Mouse (Mus musculus) forebrain, embryonic 16.5 days (tissue): ENCODE data around the gene Med29. TPM values are rescaled to one million over a fixed set of nuclear protein-coding genes. Genes with fewer than 3 reads are reported as not detected.

Experiments used
- ATAC-seq: fragments of 200-750 bp; cut with Nextera tagmentation; 2 replicates; pipeline ENCODE4 v1.8.0; 2017; ENCODE audit warnings: mild to moderate bottlenecking, moderate library complexity
- H3K27ac ChIP-seq: fragments of 300-500 bp; sonication (generic); 2 replicates; pipeline ENCODE4 v1.5.1; 2014; ENCODE audit warnings: low read length, control low read depth
- H3K27me3 ChIP-seq: fragments of 300-500 bp; sonication (generic); replicated peaks from 2 replicates; pipeline ENCODE4 v1.6.1; 2014; ENCODE audit warnings: low read length; ENCODE audit not compliant: control insufficient read depth, insufficient read depth
- H3K36me3 ChIP-seq: fragments of 300-500 bp; sonication (generic); 2 replicates; pipeline ENCODE4 v1.6.1; 2014; ENCODE audit not compliant: control insufficient read depth, insufficient read depth
- H3K4me1 ChIP-seq: fragments of 300-500 bp; sonication (generic); replicated peaks from 2 replicates; pipeline ENCODE4 v1.6.1; 2014; ENCODE audit warnings: low read length; ENCODE audit not compliant: control insufficient read depth, insufficient read depth
- H3K4me2 ChIP-seq: fragments of 300-500 bp; sonication (generic); 2 replicates; pipeline ENCODE4 v1.6.1; 2014; ENCODE audit warnings: mild to moderate bottlenecking, low read length, control low read depth
- H3K4me3 ChIP-seq: fragments of 300-500 bp; sonication (generic); replicated peaks from 2 replicates; pipeline ENCODE4 v1.5.1; 2014; ENCODE audit warnings: mild to moderate bottlenecking, low read length, control low read depth
- H3K9ac ChIP-seq: fragments of 300-500 bp; sonication (generic); replicated peaks from 2 replicates; pipeline ENCODE4 v1.6.1; 2014; ENCODE audit warnings: low read depth, low read length, control low read depth
- H3K9me3 ChIP-seq: fragments of 300-500 bp; sonication (generic); 2 replicates; pipeline ENCODE4 v1.6.1; 2016; ENCODE audit warnings: low read length; ENCODE audit not compliant: control insufficient read depth
- WGBS: fragments of 180-500 bp; shearing (Covaris S2); extraction: QIAGEN DNeasy Blood & Tissue Kit; methylation state at CpG from one replicate; pipeline ENCODE4 v1.1.7; 2014; 5-methylcytosine and 5-hydroxymethylcytosine counted together
- polyA plus RNA-seq: library from polyadenylated mRNA; unstranded; fragments of >200 nt; fragmentation: Nextera tagmentation; extraction: Ambion mirVana; gene quantifications from 2 replicates; pipeline ENCODE4 v1.2.1, GENCODE M21; 2015

Gene Med29
- polyA plus RNA-seq, 1 experiment from 2014 or later: 39.9 TPM

DNA sequence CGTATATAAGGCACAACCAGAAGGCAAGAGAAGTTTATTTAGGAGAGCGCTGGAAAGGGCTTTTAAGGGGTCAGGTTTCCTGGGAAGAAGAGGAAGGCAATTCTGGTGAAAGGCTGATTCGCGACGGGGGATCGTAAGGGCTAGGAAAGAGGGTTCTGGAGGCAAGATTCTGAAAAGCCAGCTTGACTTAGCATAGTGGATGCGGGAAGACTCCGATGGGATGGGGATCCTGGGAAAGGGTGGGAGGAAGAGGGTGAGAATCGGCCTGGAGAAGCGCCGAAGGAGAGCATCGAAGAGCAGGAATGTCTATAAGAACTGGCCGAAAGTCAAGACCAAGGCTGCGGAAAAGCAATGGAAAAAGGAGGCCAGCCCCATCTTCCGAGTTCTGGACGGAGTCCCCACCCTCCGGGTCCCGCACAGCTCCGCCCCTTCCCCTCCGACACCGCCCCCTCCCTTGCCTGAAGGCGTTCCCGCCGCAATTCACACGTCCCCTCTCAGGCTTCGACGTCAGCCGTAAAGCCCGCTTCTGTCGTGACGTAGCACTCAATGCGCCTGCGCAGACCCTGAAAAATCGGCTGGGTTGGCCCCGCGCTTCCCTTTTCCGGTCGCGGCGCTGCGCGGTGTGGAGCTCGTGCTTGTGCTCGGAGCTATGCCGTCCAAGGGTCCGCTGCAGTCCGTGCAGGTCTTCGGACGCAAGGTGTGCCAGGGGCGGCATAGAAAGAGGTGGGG, 42.2 kb downstream of the Med29 start, which contains the start of gene Rps16:
Rps16 (plus strand) TSS at position 498 of the 729 bp plus-strand sequence.
- Histone ChIP-seq H3K9ac (peak within 1 kb of the TSS; percentile 94), H3K4me3 (peak within 1 kb of the TSS; percentile 86), H3K4me1 (peaks cover 15% of the 10 kb centered on the region), H3K9me3 (no peaks in the 10 kb centered on the region), H3K27me3 (no peaks in the 10 kb centered on the region), H3K36me3 (peaks cover 11% of the 10 kb centered on the region), H3K4me2 (peak within 1 kb of the TSS; percentile 86), H3K27ac (peak within 1 kb of the TSS; percentile 91)
- WGBS: under 1% methylated on average over 50 of the region's 50 CpGs
- peak; percentile 95 for ATAC-seq

- no peak overlapping the region for H3K9ac ChIP-seq
- H3K36me3 ChIP-seq: peaks cover 7% of the 10 kb centered on the region; the same call in 1 of the 2 replicates
- no peak overlapping the region for H3K4me3 ChIP-seq
- H3K27ac ChIP-seq: no peak overlapping the region
- WGBS: 85% methylated on average over 7 of the region's 7 CpGs
- H3K27me3 ChIP-seq: no peaks in the 10 kb centered on the region
- no peak for ATAC-seq
- H3K9me3 ChIP-seq: no peaks in the 10 kb centered on the region
- H3K4me1 ChIP-seq: peaks cover 15% of the 10 kb centered on the region
- no peak overlapping the region for H3K4me2 ChIP-seq
Measured at GRCm38 (mm10) chr7:28348601-28349000, 43.9 kb downstream of the Med29 start.

- Histone ChIP-seq H3K9ac (no peak overlapping the region), H3K4me3 (no peak overlapping the region), H3K4me1 (peaks cover 15% of the 10 kb centered on the region), H3K36me3 (no peaks in the 10 kb centered on the region), H3K4me2 (no peak overlapping the region), H3K27me3 (no peaks in the 10 kb centered on the region), H3K9me3 (no peaks in the 10 kb centered on the region), H3K27ac (no peak overlapping the region)
- WGBS: 77% methylated on average over 3 of the region's 3 CpGs
- ATAC-seq: no peak
Measured at GRCm38 (mm10) chr7:28347746-28348145, 44.8 kb downstream of the Med29 start.

GRCm38 (mm10) chr7:28344637-28345036, 47.9 kb downstream of the Med29 start:
- no peaks in the 10 kb centered on the region for H3K27me3 ChIP-seq

GRCm38 (mm10) chr7:28341381-28341780, 51.1 kb downstream of the Med29 start:
- Histone ChIP-seq H3K9ac (no peak overlapping the region), H3K9me3 (no peaks in the 10 kb centered on the region), H3K36me3 (no peaks in the 10 kb centered on the region), H3K4me3 (no peak overlapping the region), H3K27me3 (no peaks in the 10 kb centered on the region), H3K4me2 (no peak overlapping the region), H3K4me1 (peaks cover 12% of the 10 kb centered on the region), H3K27ac (no peak overlapping the region)
- 52% methylated on average over 7 of the region's 7 CpGs for WGBS
- no peak for ATAC-seq

More at GRCm38 (mm10) chr7:28344637-28345036, 47.9 kb downstream of the Med29 start:
- Histone ChIP-seq H3K4me1 (peaks cover 1% of the 10 kb centered on the region), H3K36me3 (no peaks in the 10 kb centered on the region), H3K4me3 (no peak overlapping the region), H3K9ac (no peak overlapping the region), H3K4me2 (no peak overlapping the region), H3K27ac (no peak overlapping the region), H3K9me3 (no peaks in the 10 kb centered on the region)
- peak; percentile 36; the same call in 1 of the 2 replicates for ATAC-seq
- WGBS: 5% methylated on average over 4 of the region's 4 CpGs

GRCm38 (mm10) chr7:28339213-28339917, 53.1 kb downstream of the Med29 start:
- H3K4me3 ChIP-seq: peak overlapping the region; percentile 98
- no peak for ATAC-seq
- peak overlapping the region; percentile 43 for H3K27ac ChIP-seq
- 75% methylated on average over 19 of the region's 19 CpGs for WGBS
- no peaks in the 10 kb centered on the region for H3K36me3 ChIP-seq
- H3K27me3 ChIP-seq: no peaks in the 10 kb centered on the region
- no peaks in the 10 kb centered on the region for H3K9me3 ChIP-seq
- peak overlapping the region; percentile 38; the same call in 1 of the 2 replicates for H3K9ac ChIP-seq
- H3K4me2 ChIP-seq: peak overlapping the region; percentile 54
- peaks cover 14% of the 10 kb centered on the region for H3K4me1 ChIP-seq

DNA sequence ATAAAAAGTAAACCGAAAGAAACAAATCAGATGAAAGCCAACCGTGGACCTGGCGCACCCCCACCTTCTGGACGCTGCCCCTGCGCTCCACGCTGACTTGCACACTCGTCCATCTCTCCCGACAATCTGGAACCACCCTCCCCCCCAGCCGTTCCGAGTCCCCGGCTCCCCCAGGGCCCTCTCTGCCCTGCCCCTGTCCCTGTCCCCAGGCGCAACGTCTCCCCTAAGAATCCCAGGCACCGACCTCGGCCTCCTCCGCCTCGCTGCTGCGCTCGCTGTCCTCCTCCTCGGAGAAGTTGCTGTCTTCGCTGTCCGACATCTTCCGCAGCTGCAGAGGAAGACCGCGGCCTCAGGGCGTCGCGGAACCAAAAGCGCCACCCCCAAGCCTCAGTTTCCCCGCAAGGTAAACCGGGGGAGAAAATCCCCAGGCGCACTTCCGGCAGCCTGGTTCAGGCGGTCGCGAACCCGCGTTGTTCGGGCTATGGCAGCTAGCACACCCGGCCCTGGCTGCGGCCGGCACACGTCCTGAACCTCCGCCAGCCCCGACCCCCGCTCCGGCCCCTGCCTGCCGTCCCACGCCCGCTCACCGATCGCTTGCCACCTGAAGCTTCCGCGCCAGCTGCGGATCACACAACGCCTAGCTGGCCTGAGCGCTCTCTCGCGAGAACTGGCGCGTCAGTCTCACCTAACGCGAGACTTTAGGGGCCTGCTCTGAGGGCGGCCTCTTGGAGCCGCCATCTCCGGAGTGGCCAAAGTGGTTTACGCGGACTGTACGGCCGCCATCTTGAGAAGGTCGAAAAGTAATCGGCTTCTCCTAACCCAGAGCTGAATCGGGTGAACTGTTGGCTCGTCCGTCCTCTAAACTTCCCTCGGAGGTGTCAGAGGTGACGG, 54.2 kb downstream of the Med29 start, which contains the start of gene Supt5:
Supt5 (minus strand) TSS at position 639 of the 891 bp plus-strand sequence.
- H3K4me2 ChIP-seq: peak within 1 kb of the TSS; percentile 83
- H3K27ac ChIP-seq: peak within 1 kb of the TSS; percentile 74
- peak within 1 kb of the TSS; percentile 91 for H3K9ac ChIP-seq
- under 1% methylated on average over 76 of the region's 77 CpGs for WGBS
- H3K4me1 ChIP-seq: peaks cover 14% of the 10 kb centered on the region
- H3K4me3 ChIP-seq: peak within 1 kb of the TSS; percentile 98
- H3K36me3 ChIP-seq: no peaks in the 10 kb centered on the region
- no peaks in the 10 kb centered on the region for H3K27me3 ChIP-seq
- ATAC-seq: peak; percentile 99
- H3K9me3 ChIP-seq: no peaks in the 10 kb centered on the region
